Mouse (Mus musculus): ENCODE data around the gene Scd2. TPM values are rescaled to one million over a fixed set of nuclear protein-coding genes. Genes with fewer than 3 reads are reported as not detected.
"Not testable (repeated sequence)": the region's sequence is repeated elsewhere in the genome, so short reads cannot be mapped to it uniquely, and the experiment has no call there.

The Scd2 gene
- polyA plus RNA-seq, 1 experiment from 2014 or later, result 281 TPM

- DNase-seq (no peak), ATAC-seq (ENCODE audit: low FRiP score, low TSS enrichment) (no peak)
- H3K4me3 ChIP-seq (replicated peaks; ENCODE audit: low read depth, low read length), result no peak overlapping the region
- no peak overlapping the region for H3K4me2 ChIP-seq (ENCODE audit: low read length)
- H3K9ac ChIP-seq (replicated peaks; ENCODE audit: low read length), result no peak overlapping the region
- H3K27ac ChIP-seq (replicated peaks; ENCODE audit: low read depth, low read length), result no peak overlapping the region
- H3K36me3 ChIP-seq (ENCODE audit: control insufficient read depth, insufficient read depth, low read length), result no peaks in the 10 kb centered on the region
- WGBS, result 74% methylated on average over 5 of the region's 5 CpGs
- peaks cover 7% of the 10 kb centered on the region; the same call in 1 of the 2 replicates for H3K4me1 ChIP-seq (ENCODE audit: control insufficient read depth, insufficient read depth, low read length)
- no peaks in the 10 kb centered on the region for H3K9me3 ChIP-seq (ENCODE audit: control insufficient read depth, low read length)
- H3K27me3 ChIP-seq (ENCODE audit: control insufficient read depth, insufficient read depth, low read length), result no peaks in the 10 kb centered on the region
Observed at GRCm38 (mm10) chr19:44317391-44317790, 23.9 kb downstream of the Scd2 start.

DNA sequence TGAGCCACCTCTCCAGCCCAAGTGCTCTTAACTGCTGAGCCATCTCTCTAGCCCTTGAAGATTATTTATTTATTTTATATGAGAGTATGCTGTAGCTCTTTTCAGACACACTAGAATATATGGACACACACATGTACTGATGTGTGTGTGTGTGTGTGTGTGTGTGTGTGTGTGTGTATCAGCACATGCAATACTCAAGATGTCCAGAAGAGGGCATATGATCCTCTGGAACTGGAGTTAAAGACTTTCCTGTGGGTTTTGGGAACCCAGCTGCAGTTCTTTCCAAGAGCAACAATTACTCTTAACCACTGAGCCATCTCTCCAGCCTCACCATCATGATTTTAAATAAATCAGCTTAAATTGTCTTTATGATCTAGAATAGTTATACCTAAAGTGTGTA lies 25.1 kb downstream of the Scd2 start:
- H3K27ac ChIP-seq (replicated peaks; ENCODE audit: low read depth, low read length), result no peak overlapping the region
- ATAC-seq (ENCODE audit: low FRiP score, low TSS enrichment) (no peak), DNase-seq (no peak)
- H3K4me2 ChIP-seq (ENCODE audit: low read length), result no peak overlapping the region
- no peak overlapping the region for H3K9ac ChIP-seq (replicated peaks; ENCODE audit: low read length)
- H3K4me1 ChIP-seq (ENCODE audit: control insufficient read depth, insufficient read depth, low read length), result peaks cover 7% of the 10 kb centered on the region; the same call in 1 of the 2 replicates
- H3K36me3 ChIP-seq (ENCODE audit: control insufficient read depth, insufficient read depth, low read length), result no peaks in the 10 kb centered on the region
- no peaks in the 10 kb centered on the region for H3K27me3 ChIP-seq (ENCODE audit: control insufficient read depth, insufficient read depth, low read length)
- H3K4me3 ChIP-seq (replicated peaks; ENCODE audit: low read depth, low read length), result no peak overlapping the region
- H3K9me3 ChIP-seq (ENCODE audit: control insufficient read depth, low read length), result no peaks in the 10 kb centered on the region

GRCm38 (mm10) chr19:44320316-44320715 lies 26.8 kb downstream of the Scd2 start:
- DNase-seq (no peak), ATAC-seq (ENCODE audit: low FRiP score, low TSS enrichment) (no peak)
- no peaks in the 10 kb centered on the region for H3K9me3 ChIP-seq (ENCODE audit: control insufficient read depth, low read length)
- no peaks in the 10 kb centered on the region for H3K27me3 ChIP-seq (ENCODE audit: control insufficient read depth, insufficient read depth, low read length)
- no peak overlapping the region for H3K9ac ChIP-seq (replicated peaks; ENCODE audit: low read length)
- H3K27ac ChIP-seq (replicated peaks; ENCODE audit: low read depth, low read length), result no peak overlapping the region
- no peak overlapping the region for H3K4me3 ChIP-seq (replicated peaks; ENCODE audit: low read depth, low read length)
- WGBS, result 80% methylated on average over 3 of the region's 3 CpGs
- H3K36me3 ChIP-seq (ENCODE audit: control insufficient read depth, insufficient read depth, low read length), result no peaks in the 10 kb centered on the region
- H3K4me1 ChIP-seq (ENCODE audit: control insufficient read depth, insufficient read depth, low read length), result no peaks in the 10 kb centered on the region; the same call in 1 of the 2 replicates
- no peak overlapping the region for H3K4me2 ChIP-seq (ENCODE audit: low read length)

GRCm38 (mm10) chr19:44321201-44321600 lies 27.7 kb downstream of the Scd2 start:
- WGBS, result 82% methylated on average over 4 of the region's 4 CpGs
- no peaks in the 10 kb centered on the region for H3K4me1 ChIP-seq (ENCODE audit: control insufficient read depth, insufficient read depth, low read length)
- no peaks in the 10 kb centered on the region for H3K36me3 ChIP-seq (ENCODE audit: control insufficient read depth, insufficient read depth, low read length)
- no peak overlapping the region for H3K4me3 ChIP-seq (replicated peaks; ENCODE audit: low read depth, low read length)
- DNase-seq (no peak), ATAC-seq (ENCODE audit: low FRiP score, low TSS enrichment) (no peak)
- H3K27ac ChIP-seq (replicated peaks; ENCODE audit: low read depth, low read length), result no peak overlapping the region
- H3K9me3 ChIP-seq (ENCODE audit: control insufficient read depth, low read length), result no peaks in the 10 kb centered on the region
- H3K27me3 ChIP-seq (ENCODE audit: control insufficient read depth, insufficient read depth, low read length), result no peaks in the 10 kb centered on the region
- no peak overlapping the region for H3K9ac ChIP-seq (replicated peaks; ENCODE audit: low read length)
- H3K4me2 ChIP-seq (ENCODE audit: low read length), result no peak overlapping the region

GRCm38 (mm10) chr19:44321631-44322030 lies 28.2 kb downstream of the Scd2 start:
- no peak overlapping the region for H3K4me3 ChIP-seq (replicated peaks; ENCODE audit: low read depth, low read length)
- WGBS, result 76% methylated on average over 2 of the region's 2 CpGs

GRCm38 (mm10) chr19:44329566-44329965 lies 36.1 kb downstream of the Scd2 start:
- H3K27me3 ChIP-seq (ENCODE audit: control insufficient read depth, insufficient read depth, low read length), result no peaks in the 10 kb centered on the region
- no peak for ATAC-seq (ENCODE audit: low FRiP score, low TSS enrichment)

More at GRCm38 (mm10) chr19:44321631-44322030, 28.2 kb downstream of the Scd2 start:
- Histone ChIP-seq H3K4me1 (ENCODE audit: control insufficient read depth, insufficient read depth, low read length) (no peaks in the 10 kb centered on the region), H3K9ac (replicated peaks; ENCODE audit: low read length) (no peak overlapping the region), H3K9me3 (ENCODE audit: control insufficient read depth, low read length) (no peaks in the 10 kb centered on the region), H3K4me2 (ENCODE audit: low read length) (no peak overlapping the region), H3K27ac (replicated peaks; ENCODE audit: low read depth, low read length) (no peak overlapping the region), H3K27me3 (ENCODE audit: control insufficient read depth, insufficient read depth, low read length) (no peaks in the 10 kb centered on the region), H3K36me3 (ENCODE audit: control insufficient read depth, insufficient read depth, low read length) (no peaks in the 10 kb centered on the region)
- DNase-seq (no peak), ATAC-seq (ENCODE audit: low FRiP score, low TSS enrichment) (no peak)

DNA sequence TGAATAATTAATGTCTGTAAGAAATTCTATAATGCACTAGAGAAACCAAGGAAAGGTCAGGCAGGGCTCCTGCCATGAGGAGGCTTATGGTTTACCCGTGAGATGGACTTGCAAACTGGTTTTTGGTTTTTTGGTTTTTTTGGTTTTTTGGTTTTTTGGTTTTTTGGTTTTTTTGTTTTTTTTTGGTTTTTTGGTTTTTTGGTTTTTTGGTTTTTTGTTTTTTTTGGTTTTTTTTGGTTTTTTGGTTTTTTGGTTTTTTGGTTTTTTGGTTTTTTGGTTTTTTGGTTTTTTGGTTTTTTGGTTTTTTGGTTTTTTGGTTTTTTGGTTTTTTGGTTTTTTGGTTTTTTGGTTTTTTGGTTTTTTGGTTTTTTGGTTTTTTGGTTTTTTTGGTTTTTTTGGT lies 37.7 kb downstream of the Scd2 start:
- H3K9ac ChIP-seq (replicated peaks; ENCODE audit: low read length); H3K4me1 ChIP-seq (ENCODE audit: control insufficient read depth, insufficient read depth, low read length); ATAC-seq (ENCODE audit: low FRiP score, low TSS enrichment); DNase-seq; H3K9me3 ChIP-seq (ENCODE audit: control insufficient read depth, low read length); H3K27ac ChIP-seq (replicated peaks; ENCODE audit: low read depth, low read length); H3K4me2 ChIP-seq (ENCODE audit: low read length); H3K27me3 ChIP-seq (ENCODE audit: control insufficient read depth, insufficient read depth, low read length); H3K4me3 ChIP-seq (replicated peaks; ENCODE audit: low read depth, low read length); H3K36me3 ChIP-seq (ENCODE audit: control insufficient read depth, insufficient read depth, low read length): not testable (repeated sequence)
- WGBS, result 96% methylated on average over 1 of the region's 1 CpGs

More at GRCm38 (mm10) chr19:44329566-44329965, 36.1 kb downstream of the Scd2 start:
- Histone ChIP-seq H3K4me3 (replicated peaks; ENCODE audit: low read depth, low read length) (no peak overlapping the region), H3K9me3 (ENCODE audit: control insufficient read depth, low read length) (no peaks in the 10 kb centered on the region), H3K36me3 (ENCODE audit: control insufficient read depth, insufficient read depth, low read length) (no peaks in the 10 kb centered on the region), H3K4me2 (ENCODE audit: low read length) (no peak overlapping the region), H3K27ac (replicated peaks; ENCODE audit: low read depth, low read length) (no peak overlapping the region), H3K4me1 (ENCODE audit: control insufficient read depth, insufficient read depth, low read length) (no peaks in the 10 kb centered on the region), H3K9ac (replicated peaks; ENCODE audit: low read length) (no peak overlapping the region)
- DNase-seq, result no peak
- WGBS, result 90% methylated on average over 2 of the region's 2 CpGs

DNA sequence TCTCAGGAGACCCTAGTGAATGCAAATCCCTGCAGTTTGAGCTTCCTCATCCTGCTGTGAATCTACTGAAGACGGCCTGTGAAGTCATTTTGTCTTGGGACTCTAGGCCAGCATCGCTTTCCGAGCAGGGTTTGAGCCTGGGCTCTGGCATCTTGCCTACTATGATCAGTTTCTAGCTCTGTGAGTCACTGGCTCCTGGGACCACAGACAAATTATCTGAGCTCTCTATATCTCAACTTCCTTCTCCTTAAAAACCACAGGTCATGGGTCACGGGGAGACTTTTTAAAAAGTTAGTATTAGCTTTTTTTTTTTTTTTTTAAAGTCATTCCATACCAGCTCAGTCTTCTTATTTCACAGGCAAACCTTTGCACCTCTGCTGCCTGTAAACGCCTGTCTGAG lies 38.4 kb downstream of the Scd2 start:
- H3K4me3 ChIP-seq (replicated peaks; ENCODE audit: low read depth, low read length), result no peak overlapping the region
- no peak for DNase-seq
- no peaks in the 10 kb centered on the region for H3K36me3 ChIP-seq (ENCODE audit: control insufficient read depth, insufficient read depth, low read length)
- 85% methylated on average over 5 of the region's 5 CpGs for WGBS
- no peak overlapping the region for H3K27ac ChIP-seq (replicated peaks; ENCODE audit: low read depth, low read length)
- no peak for ATAC-seq (ENCODE audit: low FRiP score, low TSS enrichment)
- H3K9me3 ChIP-seq (ENCODE audit: control insufficient read depth, low read length), result no peaks in the 10 kb centered on the region
- H3K27me3 ChIP-seq (ENCODE audit: control insufficient read depth, insufficient read depth, low read length), result no peaks in the 10 kb centered on the region
- no peak overlapping the region for H3K4me2 ChIP-seq (ENCODE audit: low read length)
- no peak overlapping the region for H3K9ac ChIP-seq (replicated peaks; ENCODE audit: low read length)
- no peaks in the 10 kb centered on the region for H3K4me1 ChIP-seq (ENCODE audit: control insufficient read depth, insufficient read depth, low read length)

DNA sequence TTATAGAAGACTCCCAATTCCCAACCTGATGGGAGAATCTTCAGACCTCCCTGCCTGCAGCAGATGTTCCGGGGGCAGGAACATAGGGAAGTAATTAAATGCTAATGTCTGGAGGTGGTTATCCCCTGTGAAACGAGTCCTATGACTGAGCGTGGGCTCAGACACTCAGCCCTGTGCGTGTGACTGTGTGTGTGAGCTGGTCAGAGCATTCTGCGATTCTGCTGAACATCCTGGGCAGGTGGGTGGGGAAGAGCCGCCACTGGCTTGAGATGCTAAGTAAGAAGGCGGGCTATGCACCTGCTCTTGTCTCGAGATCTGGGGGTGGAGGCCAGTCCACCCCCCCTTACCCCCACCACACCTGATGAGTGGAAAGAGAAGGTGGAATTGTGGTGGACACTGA lies 38.9 kb downstream of the Scd2 start:
- H3K36me3 ChIP-seq (ENCODE audit: control insufficient read depth, insufficient read depth, low read length), result no peaks in the 10 kb centered on the region
- H3K4me2 ChIP-seq (ENCODE audit: low read length), result no peak overlapping the region
- no peaks in the 10 kb centered on the region for H3K4me1 ChIP-seq (ENCODE audit: control insufficient read depth, insufficient read depth, low read length)
- ATAC-seq (ENCODE audit: low FRiP score, low TSS enrichment), result no peak
- H3K9me3 ChIP-seq (ENCODE audit: control insufficient read depth, low read length), result no peaks in the 10 kb centered on the region
- no peak for DNase-seq
- H3K9ac ChIP-seq (replicated peaks; ENCODE audit: low read length), result no peak overlapping the region
- WGBS, result 85% methylated on average over 8 of the region's 8 CpGs
- no peaks in the 10 kb centered on the region for H3K27me3 ChIP-seq (ENCODE audit: control insufficient read depth, insufficient read depth, low read length)
- H3K4me3 ChIP-seq (replicated peaks; ENCODE audit: low read depth, low read length), result no peak overlapping the region
- no peak overlapping the region for H3K27ac ChIP-seq (replicated peaks; ENCODE audit: low read depth, low read length)

Measured in midbrain, embryonic 14.5 days (tissue).